Mouse (Mus musculus): ENCODE results near the gene Zfp120. TPM values are rescaled to one million over a fixed set of nuclear protein-coding genes. Genes with fewer than 3 reads are reported as not detected.
A peak's percentile ranks its signal among the peaks of the same experiment; 100 is the strongest.
"Not testable (repeated sequence)": the region's sequence is repeated elsewhere in the genome, so short reads cannot be mapped to it uniquely, and the experiment has no call there.

Zfp120 gene
- polyA plus RNA-seq (2014; fragmentation: Nextera tagmentation; extraction: Ambion mirVana) = 9.7 and 10.5 TPM in 2 replicates

- Histone ChIP-seq H3K4me1 (ENCODE audit: insufficient read depth) (0 out of 2 replicates have a peak, but pooled peaks cover 4% of the 10 kb centered on the region), H3K4me3 (ENCODE audit: low read depth, low read length) (peak within 1 kb of the TSS; percentile 65), H3K9ac (peak within 1 kb of the TSS; percentile 73), H3K27ac (ENCODE audit: low read depth) (peak within 1 kb of the TSS; percentile 65; the same call in 1 of the 2 replicates), H3K27me3 (ENCODE audit: insufficient read depth, low read length) (no peaks in the 10 kb centered on the region), H3K4me2 (peak within 1 kb of the TSS; percentile 70), H3K9me3 (ENCODE audit: low read depth, low read length) (no peaks in the 10 kb centered on the region), H3K36me3 (ENCODE audit: insufficient read depth) (no peaks in the 10 kb centered on the region)
- under 1% methylated on average over 13 of the region's 13 CpGs for WGBS
- no peak for TF ChIP-seq CTCF (IDR thresholded peaks at IDR 0.05; ENCODE audit: low read depth)
- peak; percentile 100 for ATAC-seq (ENCODE audit: insufficient read depth)
- DNase-seq = peak; percentile 96
Measured at GRCm38 (mm10) chr2:150136435-150136897, at the start of gene Zfp120. Gene Zfp120 (minus strand): TSS chr2:150136708.

DNA sequence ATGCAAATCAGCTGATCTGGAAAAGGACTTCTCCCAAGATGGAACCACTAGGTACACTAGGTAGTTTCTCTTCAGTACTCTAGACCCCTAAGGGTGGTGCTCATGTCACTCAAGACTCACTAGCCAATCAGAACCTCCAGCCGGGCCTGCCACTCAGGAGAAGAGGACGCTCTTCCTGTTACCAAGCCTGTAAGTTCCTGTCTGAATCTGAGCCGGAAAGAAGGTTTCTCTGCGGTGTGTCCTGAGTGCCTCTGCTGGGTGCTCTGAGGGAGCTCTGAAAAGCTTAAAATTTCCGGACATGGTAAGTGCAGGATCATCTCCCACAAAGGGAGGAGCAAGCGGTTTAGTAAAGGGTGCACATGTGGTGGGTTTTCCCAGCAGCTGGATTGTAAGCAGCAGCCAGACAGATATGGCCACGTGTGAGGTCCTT is 45.1 kb upstream of the Zfp120 start, which contains the start of gene Gm14139:
Gene Gm14139 (plus strand): TSS at position 186 of the 430 bp plus-strand sequence.
- not testable (repeated sequence) for H3K4me1 ChIP-seq (ENCODE audit: insufficient read depth)
- 72% methylated on average over 7 of the region's 7 CpGs for WGBS

GRCm38 (mm10) chr2:150181046-150181445 is 44.5 kb upstream of the Zfp120 start:
- not testable (repeated sequence) for H3K4me3 ChIP-seq (ENCODE audit: low read depth, low read length); H3K27me3 ChIP-seq (ENCODE audit: insufficient read depth, low read length); H3K9ac ChIP-seq; H3K9me3 ChIP-seq (ENCODE audit: low read depth, low read length); H3K4me2 ChIP-seq; ATAC-seq (ENCODE audit: insufficient read depth); H3K4me1 ChIP-seq (ENCODE audit: insufficient read depth); H3K27ac ChIP-seq (ENCODE audit: low read depth); DNase-seq; H3K36me3 ChIP-seq (ENCODE audit: insufficient read depth)

More for the DNA sequence above, 45.1 kb upstream of the Zfp120 start, which contains the start of gene Gm14139:
- not testable (repeated sequence) for H3K4me3 ChIP-seq (ENCODE audit: low read depth, low read length); H3K36me3 ChIP-seq (ENCODE audit: insufficient read depth); DNase-seq; ATAC-seq (ENCODE audit: insufficient read depth); H3K27ac ChIP-seq (ENCODE audit: low read depth); H3K9me3 ChIP-seq (ENCODE audit: low read depth, low read length); H3K4me2 ChIP-seq; H3K9ac ChIP-seq; H3K27me3 ChIP-seq (ENCODE audit: insufficient read depth, low read length)

DNA sequence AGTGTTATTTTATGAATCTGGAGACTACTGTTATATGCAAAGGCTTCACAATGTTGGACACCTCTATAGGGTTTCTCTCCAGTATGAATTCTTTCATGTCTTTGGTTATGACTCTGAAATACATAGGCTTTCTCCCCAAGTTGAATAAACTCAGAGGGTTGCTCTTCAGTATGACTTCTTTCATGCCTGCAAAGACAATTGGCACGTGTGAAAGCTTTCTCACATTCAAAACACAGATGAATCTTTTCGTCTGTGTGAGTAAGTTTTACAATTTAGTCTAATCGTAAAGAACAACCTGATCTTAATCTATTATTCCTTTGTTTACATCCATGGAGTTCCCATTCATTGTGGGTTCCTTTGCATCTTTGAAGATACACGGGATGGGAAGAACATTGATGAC is 43.1 kb upstream of the Zfp120 start, which contains the start of gene Gm10770:
Gene Gm10770 (minus strand): TSS at position 101 of the 400 bp plus-strand sequence.
- not testable (repeated sequence) for H3K27ac ChIP-seq (ENCODE audit: low read depth); H3K36me3 ChIP-seq (ENCODE audit: insufficient read depth); ATAC-seq (ENCODE audit: insufficient read depth); H3K9ac ChIP-seq; H3K4me1 ChIP-seq (ENCODE audit: insufficient read depth); H3K9me3 ChIP-seq (ENCODE audit: low read depth, low read length); H3K4me2 ChIP-seq; H3K27me3 ChIP-seq (ENCODE audit: insufficient read depth, low read length); H3K4me3 ChIP-seq (ENCODE audit: low read depth, low read length); DNase-seq
- WGBS = 76% methylated on average over 4 of the region's 4 CpGs

DNA sequence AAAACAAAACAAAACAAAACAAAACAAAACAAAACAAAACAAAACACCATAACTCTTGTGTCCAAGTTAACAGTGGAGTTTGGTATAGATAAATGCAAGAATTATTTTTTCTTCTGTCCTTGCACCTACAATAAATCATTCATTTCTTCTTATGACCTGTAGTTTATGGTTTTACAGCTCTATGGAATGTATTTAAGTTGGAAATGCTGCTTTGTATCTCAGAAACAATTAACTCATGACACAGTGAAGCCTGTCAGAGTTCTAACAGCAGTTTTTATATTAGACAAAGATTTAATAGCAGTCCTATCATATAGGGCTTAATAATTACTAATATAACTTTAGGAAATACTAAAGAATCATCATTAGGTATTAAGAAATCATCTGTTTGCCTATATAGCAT is 37.3 kb upstream of the Zfp120 start:
- Histone ChIP-seq H3K4me2 (no peak overlapping the region), H3K4me1 (ENCODE audit: insufficient read depth) (no peaks in the 10 kb centered on the region), H3K4me3 (ENCODE audit: low read depth, low read length) (no peak overlapping the region), H3K27me3 (ENCODE audit: insufficient read depth, low read length) (no peaks in the 10 kb centered on the region), H3K9ac (no peak overlapping the region), H3K27ac (ENCODE audit: low read depth) (no peak overlapping the region), H3K9me3 (ENCODE audit: low read depth, low read length) (peaks cover 2% of the 10 kb centered on the region; the same call in 1 of the 2 replicates), H3K36me3 (ENCODE audit: insufficient read depth) (no peaks in the 10 kb centered on the region)
- ATAC-seq (ENCODE audit: insufficient read depth) = no peak
- no peak for TF ChIP-seq CTCF (IDR thresholded peaks at IDR 0.05; ENCODE audit: low read depth)
- no peak for DNase-seq

DNA sequence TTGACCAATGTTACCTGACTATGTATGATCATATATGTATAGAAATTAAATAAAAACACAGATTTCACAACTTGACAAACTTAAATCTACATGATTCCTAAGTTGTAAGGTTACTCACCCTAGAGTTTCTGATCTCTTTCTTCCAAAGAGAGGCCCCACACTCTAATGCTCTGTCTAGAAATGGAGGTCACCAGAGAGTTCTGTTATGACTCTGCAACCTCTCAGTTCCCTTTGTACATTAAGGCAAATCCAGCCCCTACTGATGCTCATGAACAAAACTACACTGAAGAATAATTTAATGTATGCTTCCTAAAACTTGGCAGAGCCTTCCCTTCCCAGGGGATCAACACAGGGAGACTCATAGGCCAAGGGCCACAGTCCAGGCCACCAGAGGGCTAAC is 30.2 kb upstream of the Zfp120 start:
- no peak for TF ChIP-seq CTCF (IDR thresholded peaks at IDR 0.05; ENCODE audit: low read depth)

DNA sequence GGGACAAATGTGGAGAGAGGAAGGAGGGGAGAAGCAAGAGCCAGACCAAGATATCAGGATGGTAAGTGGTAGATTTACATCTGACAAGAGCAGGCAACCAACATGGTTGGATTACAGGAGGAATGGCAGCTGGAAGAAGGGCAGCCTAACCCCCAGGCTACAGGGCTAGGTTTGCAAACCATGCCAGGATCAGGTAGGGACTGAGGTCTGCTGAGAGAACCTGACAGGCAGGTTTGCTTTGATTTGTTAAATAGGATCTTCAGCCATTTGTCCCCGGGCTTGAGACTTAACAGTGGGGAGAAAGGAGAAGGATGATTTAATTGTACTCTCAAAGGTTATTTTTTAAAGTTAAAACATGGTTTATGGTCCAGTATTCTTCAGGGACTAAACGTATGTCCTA is 3.7 kb downstream of the Zfp120 start:
- H3K27me3 ChIP-seq (ENCODE audit: insufficient read depth, low read length) = no peaks in the 10 kb centered on the region
- no peak overlapping the region for H3K4me2 ChIP-seq
- no peak for TF ChIP-seq CTCF (IDR thresholded peaks at IDR 0.05; ENCODE audit: low read depth)
- no peaks in the 10 kb centered on the region for H3K36me3 ChIP-seq (ENCODE audit: insufficient read depth)
- peaks cover 5% of the 10 kb centered on the region; the same call in 1 of the 2 replicates for H3K9me3 ChIP-seq (ENCODE audit: low read depth, low read length)
- 0 out of 2 replicates have a peak, but pooled peaks cover 4% of the 10 kb centered on the region for H3K4me1 ChIP-seq (ENCODE audit: insufficient read depth)
- H3K27ac ChIP-seq (ENCODE audit: low read depth) = no peak overlapping the region
- ATAC-seq (ENCODE audit: insufficient read depth) (no peak), DNase-seq (no peak)
- H3K9ac ChIP-seq = no peak overlapping the region
- no peak overlapping the region for H3K4me3 ChIP-seq (ENCODE audit: low read depth, low read length)
- whole genome bisulfite sequencing = 79% methylated on average over 2 of the region's 2 CpGs

More for the DNA sequence above, 30.2 kb upstream of the Zfp120 start:
- Histone ChIP-seq H3K4me3 (ENCODE audit: low read depth, low read length) (no peak overlapping the region), H3K4me2 (no peak overlapping the region), H3K27me3 (ENCODE audit: insufficient read depth, low read length) (no peaks in the 10 kb centered on the region), H3K9ac (no peak overlapping the region), H3K36me3 (ENCODE audit: insufficient read depth) (no peaks in the 10 kb centered on the region), H3K27ac (ENCODE audit: low read depth) (no peak overlapping the region), H3K9me3 (ENCODE audit: low read depth, low read length) (no peaks in the 10 kb centered on the region), H3K4me1 (ENCODE audit: insufficient read depth) (no peaks in the 10 kb centered on the region)
- no peak for ATAC-seq (ENCODE audit: insufficient read depth)
- DNase-seq = no peak

GRCm38 (mm10) chr2:150132002-150132401 is 4.5 kb downstream of the Zfp120 start:
- not testable (repeated sequence) for H3K4me1 ChIP-seq (ENCODE audit: insufficient read depth); H3K9me3 ChIP-seq (ENCODE audit: low read depth, low read length); H3K4me2 ChIP-seq; DNase-seq; H3K27me3 ChIP-seq (ENCODE audit: insufficient read depth, low read length); H3K9ac ChIP-seq; H3K27ac ChIP-seq (ENCODE audit: low read depth); ATAC-seq (ENCODE audit: insufficient read depth); H3K4me3 ChIP-seq (ENCODE audit: low read depth, low read length); H3K36me3 ChIP-seq (ENCODE audit: insufficient read depth)
- 70% methylated on average over 1 of the region's 1 CpGs for WGBS
